Mouse (Mus musculus) MEL (cell line): ENCODE measurements around the gene Slc39a11. TPM values are rescaled to one million over a fixed set of nuclear protein-coding genes. Genes with fewer than 3 reads are reported as not detected.

Experiments used
- DNase-seq: peaks from one replicate; pipeline ENCODE4 v3.0.0; 2011; ENCODE audit warnings: low read depth, low spot score
- H3K27ac ChIP-seq: 2 replicates; pipeline ENCODE4 v1.5.1; 2012; ENCODE audit warnings: low read depth, mild to moderate bottlenecking, control low read depth, low read length, moderate library complexity; ENCODE audit not compliant: control insufficient read depth
- H3K27me3 ChIP-seq, 2 experiments: fragments of 150-350 bp in 1 of 2; sonication (generic) in 1 of 2; 2 replicates each; pipeline ENCODE4 v1.6.1; 2012; ENCODE audit warnings: low read length in 2 of 2, mild to moderate bottlenecking in 2 of 2, improper control_type of control experiment in 1 of 2, moderate library complexity in 1 of 2; ENCODE audit not compliant: insufficient read depth in 2 of 2, control insufficient read depth in 1 of 2
- H3K36me3 ChIP-seq, 2 experiments: 2 replicates each; pipeline ENCODE4 v1.6.1; 2012 to 2014; ENCODE audit warnings: low read length in 2 of 2, improper control_type of control experiment in 1 of 2, inconsistent platforms in 1 of 2, mild to moderate bottlenecking in 1 of 2; ENCODE audit not compliant: insufficient read depth in 2 of 2, control insufficient read depth in 1 of 2
- H3K4me1 ChIP-seq, 2 experiments: fragments of 150-350 bp in 1 of 2; sonication (generic) in 1 of 2; 2 replicates each; pipeline ENCODE4 v1.6.1; 2012; ENCODE audit warnings: low read length in 2 of 2, improper control_type of control experiment in 1 of 2, mild to moderate bottlenecking in 1 of 2; ENCODE audit not compliant: insufficient read depth in 2 of 2, control insufficient read depth in 1 of 2
- H3K4me3 ChIP-seq, 2 experiments: fragments of 150-350 bp in 1 of 2; sonication (generic) in 1 of 2; 2 replicates each; pipeline ENCODE4 v1.5.1; 2012; ENCODE audit warnings: low read depth in 2 of 2, low read length in 2 of 2, mild to moderate bottlenecking in 2 of 2, moderate library complexity in 2 of 2, control low read depth in 1 of 2, improper control_type of control experiment in 1 of 2; ENCODE audit not compliant: control insufficient read depth in 1 of 2, insufficient read depth in 1 of 2
- H3K79me2 ChIP-seq: 2 replicates; pipeline ENCODE4 v1.6.1; 2012; ENCODE audit warnings: mild to moderate bottlenecking, low read length, moderate library complexity; ENCODE audit not compliant: control insufficient read depth, poor library complexity, insufficient read depth
- H3K9ac ChIP-seq: 2 replicates; pipeline ENCODE4 v1.6.1; 2012; ENCODE audit warnings: low read depth, mild to moderate bottlenecking, control low read depth, low read length, moderate library complexity; ENCODE audit not compliant: control insufficient read depth, poor library complexity, severe bottlenecking
- H3K9me3 ChIP-seq: fragments of 150-350 bp; sonication (generic); replicated peaks from 2 replicates; pipeline ENCODE4 v1.6.1; 2012; ENCODE audit warnings: mild to moderate bottlenecking, low read length, improper control_type of control experiment, moderate library complexity; ENCODE audit not compliant: insufficient read depth
- CHD1 ChIP-seq: IDR thresholded peaks from 2 replicates; pipeline ENCODE4 v1.6.1; 2012; ENCODE audit warnings: low read depth, mild to moderate bottlenecking, inconsistent platforms, low read length, improper control_type of control experiment
- CHD2 ChIP-seq: IDR thresholded peaks from 2 replicates; pipeline ENCODE4 v1.6.1; 2011; ENCODE audit warnings: low read length, improper control_type of control experiment
- CTCF ChIP-seq, 3 experiments: IDR thresholded peaks in 2 of 3; conservative IDR thresholded peaks in 1 of 3; 2 replicates each; pipeline ENCODE4 v1.5.1; 2011 to 2012; ENCODE audit warnings: low read length in 3 of 3, low read depth in 2 of 3, mild to moderate bottlenecking in 2 of 3, improper control_type of control experiment in 1 of 3, inconsistent platforms in 1 of 3, mixed read lengths in 1 of 3, moderate library complexity in 1 of 3; ENCODE audit not compliant: control insufficient read depth in 1 of 3, insufficient read depth in 1 of 3, poor library complexity in 1 of 3, severe bottlenecking in 1 of 3
- ELF1 ChIP-seq: IDR thresholded peaks from 2 replicates; pipeline ENCODE4 v1.6.1; 2014; ENCODE audit warnings: low read depth, mild to moderate bottlenecking, inconsistent platforms, low read length, improper control_type of control experiment, moderate library complexity
- GATA1 ChIP-seq: IDR thresholded peaks from 2 replicates; pipeline ENCODE4 v1.6.1; 2011; ENCODE audit warnings: low read depth, low read length, improper control_type of control experiment
- HCFC1 ChIP-seq: IDR thresholded peaks from 2 replicates; pipeline ENCODE4 v1.6.1; 2012; ENCODE audit warnings: low read depth, mild to moderate bottlenecking, inconsistent platforms, low read length, improper control_type of control experiment, moderate library complexity
- MAZ ChIP-seq: IDR thresholded peaks from 2 replicates; pipeline ENCODE4 v1.6.1; 2012; ENCODE audit warnings: low read depth, mild to moderate bottlenecking, inconsistent platforms, low read length, improper control_type of control experiment
- MXI1 ChIP-seq: IDR thresholded peaks from 2 replicates; pipeline ENCODE4 v1.6.1; 2011; ENCODE audit warnings: mild to moderate bottlenecking, low read depth, low read length, improper control_type of control experiment
- NELFE ChIP-seq: IDR thresholded peaks from 2 replicates; pipeline ENCODE4 v1.6.1; 2011; ENCODE audit warnings: low read depth, low read length, improper control_type of control experiment
- POLR2A ChIP-seq, 2 experiments: IDR thresholded peaks; 2 replicates each; pipeline ENCODE4 v1.6.1; 2011 to 2012; ENCODE audit warnings: low read length in 2 of 2, mild to moderate bottlenecking in 2 of 2, control low read depth in 1 of 2, improper control_type of control experiment in 1 of 2, low read depth in 1 of 2, moderate library complexity in 1 of 2; ENCODE audit not compliant: control insufficient read depth in 1 of 2, insufficient read depth in 1 of 2, poor library complexity in 1 of 2
- RCOR1 ChIP-seq: IDR thresholded peaks from 2 replicates; pipeline ENCODE4 v1.6.1; 2012; ENCODE audit warnings: low read depth, mild to moderate bottlenecking, inconsistent platforms, low read length, improper control_type of control experiment
- SIN3A ChIP-seq: IDR thresholded peaks from 2 replicates; pipeline ENCODE4 v1.6.1; 2012; ENCODE audit warnings: low read length, improper control_type of control experiment, inconsistent platforms
- SMC3 ChIP-seq: IDR thresholded peaks from 2 replicates; pipeline ENCODE4 v1.6.1; 2011; ENCODE audit warnings: low read depth, low read length, improper control_type of control experiment
- TBP ChIP-seq: IDR thresholded peaks from 2 replicates; pipeline ENCODE4 v1.8.0; 2011; ENCODE audit warnings: low read depth, low read length, improper control_type of control experiment
- UBTF ChIP-seq: IDR thresholded peaks from 2 replicates; pipeline ENCODE4 v1.6.1; 2012; ENCODE audit warnings: low read depth, mild to moderate bottlenecking, inconsistent platforms, low read length, improper control_type of control experiment, moderate library complexity, borderline replicate concordance; ENCODE audit not compliant: insufficient read depth
- USF1 ChIP-seq: IDR thresholded peaks from 2 replicates; pipeline ENCODE4 v1.6.1; 2014; ENCODE audit warnings: low read depth, mild to moderate bottlenecking, inconsistent platforms, low read length, improper control_type of control experiment, moderate library complexity
- ZNF384 ChIP-seq: IDR thresholded peaks from 2 replicates; pipeline ENCODE4 v1.6.1; 2012; ENCODE audit warnings: low read depth, mild to moderate bottlenecking, inconsistent platforms, low read length, improper control_type of control experiment
- polyA plus RNA-seq, 2 experiments: library from polyadenylated mRNA; stranded (reverse) in 1 of 2; unstranded in 1 of 2; fragments of >175 nt in 1 of 2; fragments of >200 nt in 1 of 2; gene quantifications; 2 replicates each; pipeline versions ENCODE4 v1.2.1 to v1.2.4; 2012; ENCODE audit warnings: low replicate concordance in 2 of 2, low read depth in 1 of 2; ENCODE audit not compliant: insufficient read length in 2 of 2, insufficient read depth in 1 of 2, missing spikeins in 1 of 2
- total RNA-seq: library from RNA; depleted of rRNA; stranded (reverse); fragments of 300-350 nt; gene quantifications from 2 replicates; pipeline ENCODE4 v1.2.3, GENCODE M21; 2012

Slc39a11 gene
- total and polyA plus RNA-seq, 3 experiments: 34.2 to 45.6 TPM; not detected in 1

DNA sequence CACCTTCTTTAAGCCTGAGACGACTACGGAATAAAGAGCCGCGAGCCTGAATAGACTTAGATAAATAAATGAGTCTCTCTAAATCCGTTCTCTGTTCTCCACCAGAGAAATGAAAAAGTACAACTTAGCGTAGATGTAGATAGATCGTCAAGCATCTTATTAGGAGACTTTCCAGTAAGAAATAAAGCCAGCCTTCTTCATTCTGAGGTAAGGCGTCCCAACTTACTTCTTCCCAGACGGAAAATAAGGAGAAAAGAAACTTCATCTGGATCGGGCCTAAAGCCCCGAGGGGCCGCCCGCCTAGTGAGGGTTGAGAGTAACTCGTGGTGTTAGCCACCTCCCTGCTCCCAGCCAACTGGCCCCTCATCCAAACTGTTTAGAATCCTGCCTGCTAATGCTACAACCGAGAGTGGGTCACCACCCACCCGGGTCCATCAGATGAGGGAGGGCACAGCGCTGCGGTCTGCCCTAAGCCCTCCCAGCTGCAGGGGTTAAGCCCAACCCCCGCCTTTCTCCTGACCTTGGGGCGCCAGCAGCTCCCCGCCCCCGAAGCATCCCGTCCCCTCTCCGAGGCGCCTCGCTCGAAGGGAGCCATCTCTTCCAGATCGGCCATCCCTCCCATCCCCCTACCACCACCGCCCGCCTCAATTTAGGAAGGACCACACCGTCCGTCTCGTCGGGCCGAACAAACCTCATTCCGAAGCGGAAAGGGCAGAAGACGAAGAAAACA, 33.2 kb upstream of the Slc39a11 start:
- H3K9me3 ChIP-seq: no peaks in the 10 kb centered on the region
- H3K9ac ChIP-seq: peak overlapping the region; percentile 90
- H3K79me2 ChIP-seq: peaks cover 80% of the 10 kb centered on the region
- peak overlapping the region; percentile 70 to 93 for H3K4me3 ChIP-seq
- peaks cover 21 to 23% of the 10 kb centered on the region in 2 experiments for H3K4me1 ChIP-seq
- peak; percentile 79 for DNase-seq
- H3K27ac ChIP-seq: peak overlapping the region; percentile 68
- H3K27me3 ChIP-seq: no peaks in the 10 kb centered on the region
- H3K36me3 ChIP-seq: peaks cover under 1 to 43% of the 10 kb centered on the region in 2 experiments; a peak in 3 of 4 replicates
- TF ChIP-seq NELFE: no peak
- peak; percentile 44; the same call in 1 of the 2 replicates for TF ChIP-seq HCFC1
- peak; percentile 36; the same call in 1 of the 2 replicates for TF ChIP-seq MXI1
- TF ChIP-seq CHD2: no peak
- peak; percentile 64; the same call in 1 of the 2 replicates for TF ChIP-seq MAZ
- 0 out of 2 replicates have a peak, but pooled peaks have one; percentile 43 for TF ChIP-seq UBTF
- TF ChIP-seq SMC3: no peak
- TF ChIP-seq POLR2A (IDR thresholded peaks at IDR 0.05; ENCODE audit: control insufficient read depth in 1 of 2, insufficient read depth in 1 of 2, low read depth in 1 of 2, low read length in 2 of 2, poor library complexity in 1 of 2): 0 out of 4 replicates have a peak, but pooled peaks of 1 of the 2 experiments have one; percentile 18
- peak; percentile 14; the same call in 1 of the 2 replicates for TF ChIP-seq TBP
- TF ChIP-seq CTCF (IDR thresholded peaks at IDR 0.05 in 2 of 3, conservative IDR thresholded peaks at IDR 0.05 in 1 of 3; ENCODE audit: control insufficient read depth in 1 of 3, insufficient read depth in 1 of 3, low read depth in 2 of 3, low read length in 3 of 3, poor library complexity in 1 of 3, severe bottlenecking in 1 of 3): no peak
- TF ChIP-seq CHD1: no peak
- TF ChIP-seq ELF1: no peak

GRCm38 (mm10) chr11:113681979-113682378, 32.1 kb upstream of the Slc39a11 start:
- H3K36me3 ChIP-seq: peaks cover 3 to 41% of the 10 kb centered on the region in 2 experiments
- peaks cover 84% of the 10 kb centered on the region for H3K79me2 ChIP-seq
- no peaks in the 10 kb centered on the region for H3K9me3 ChIP-seq
- peak overlapping the region in 1 of 2 experiments; percentile 70; a peak in 2 of 4 replicates for H3K4me3 ChIP-seq
- no peaks in the 10 kb centered on the region for H3K27me3 ChIP-seq
- H3K9ac ChIP-seq: no peak overlapping the region; the same call in 1 of the 2 replicates
- TF ChIP-seq CTCF (IDR thresholded peaks at IDR 0.05 in 2 of 3, conservative IDR thresholded peaks at IDR 0.05 in 1 of 3; ENCODE audit: control insufficient read depth in 1 of 3, insufficient read depth in 1 of 3, low read depth in 2 of 3, low read length in 3 of 3, poor library complexity in 1 of 3, severe bottlenecking in 1 of 3) (no peak), HCFC1 (no peak), RCOR1 (peak; percentile 58; the same call in 1 of the 2 replicates), MXI1 (peak; percentile 58; the same call in 1 of the 2 replicates), ZNF384 (0 out of 2 replicates have a peak, but pooled peaks have one; percentile 13), GATA1 (0 out of 2 replicates have a peak, but pooled peaks have one; percentile 7), SIN3A (peak; percentile 41), USF1 (peak; percentile 43; the same call in 1 of the 2 replicates)
- H3K4me1 ChIP-seq: peaks cover 21 to 23% of the 10 kb centered on the region in 2 experiments
- DNase-seq: peak; percentile 41
- H3K27ac ChIP-seq: 0 out of 2 replicates have a peak overlapping the region, but pooled peaks have one; percentile 25
